Mouse (Mus musculus): ENCODE data around the gene 1700001L19Rik.

The 1700001L19Rik gene

DNA sequence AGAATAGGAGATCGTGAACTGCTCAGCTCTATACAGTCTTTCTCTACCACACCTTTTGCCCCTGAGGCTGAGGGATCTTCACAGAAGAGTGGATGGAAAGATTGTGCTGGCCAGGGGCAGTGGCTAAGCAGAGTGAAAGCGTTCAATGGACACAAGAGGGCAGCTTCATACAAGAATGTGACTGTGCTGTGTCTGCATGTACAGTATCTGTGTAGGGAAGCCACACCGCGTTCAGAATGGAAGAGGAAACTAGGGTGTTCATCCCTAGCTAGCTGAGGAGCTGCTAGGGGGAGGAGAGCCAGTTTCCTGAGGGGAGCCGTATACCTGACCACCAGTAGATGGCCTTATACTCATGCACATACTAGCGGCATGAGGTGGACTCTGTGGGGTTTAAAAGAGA lies 25.6 kb downstream of the 1700001L19Rik start:
- DNase-seq = no peak

DNA sequence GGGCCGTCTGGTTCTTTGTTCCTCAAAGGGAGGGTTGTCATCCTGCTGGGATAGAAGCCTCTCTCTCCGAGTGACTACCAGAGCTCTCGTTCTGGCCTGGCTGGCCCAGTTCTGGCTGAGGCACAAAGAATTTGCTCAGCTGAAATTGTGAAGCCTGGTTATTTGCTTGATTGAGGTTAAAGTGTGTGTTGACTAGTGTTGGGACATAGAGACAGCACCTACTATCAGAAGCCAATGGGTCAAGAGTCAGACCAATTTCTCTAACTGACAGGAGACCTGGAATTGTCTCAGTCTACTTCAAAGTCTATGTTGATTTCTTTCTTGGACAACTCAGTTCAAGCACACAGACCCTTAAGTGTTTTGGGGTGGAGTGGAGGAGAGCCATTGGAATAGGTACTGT lies 29.8 kb downstream of the 1700001L19Rik start:
- DNase-seq = no peak

DNA sequence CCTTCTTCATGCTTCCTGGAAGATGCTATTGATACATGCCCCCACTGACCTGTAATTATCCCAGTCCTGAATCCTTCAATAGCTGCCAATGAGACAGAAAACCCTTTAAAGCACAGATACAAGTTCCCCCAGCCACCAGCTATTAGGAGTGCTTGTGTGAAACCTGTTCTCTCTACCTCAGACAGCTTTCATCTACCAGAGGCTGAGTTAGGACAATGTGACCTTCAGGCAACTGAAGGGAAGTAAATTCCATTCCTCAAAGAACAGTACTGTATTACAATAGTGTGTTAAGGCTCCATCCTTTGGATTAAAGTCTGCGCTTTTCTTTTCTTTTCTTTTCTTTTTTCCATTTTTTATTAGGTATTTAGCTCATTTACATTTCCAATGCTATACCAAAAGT lies 45.6 kb downstream of the 1700001L19Rik start:
- no peak for DNase-seq

Measured in thymus, adult 18-20 months (tissue).